Mouse (Mus musculus): ENCODE results near the gene Ubap1l.

Gene Ubap1l

GRCm38 (mm10) chr9:65360641-65361448 lies at the start of gene Ubap1l:
Ubap1l (plus strand) TSS chr9:65361041.
- Histone ChIP-seq H3K36me3 (ENCODE audit: insufficient read depth, low read length) (peaks cover 81% of the 10 kb centered on the region), H3K27me3 (ENCODE audit: insufficient read depth, low read length) (no peaks in the 10 kb centered on the region), H3K4me3 (replicated peaks; ENCODE audit: low read length) (no peak within 1 kb of the TSS), H3K9me3 (ENCODE audit: low read length) (no peaks in the 10 kb centered on the region), H3K4me1 (replicated peaks; ENCODE audit: low read depth, low read length) (peaks cover 16% of the 10 kb centered on the region)
- TF ChIP-seq POU5F1 (IDR thresholded peaks at IDR 0.05; ENCODE audit: borderline replicate concordance, low read length) (no peak), NANOG (IDR thresholded peaks at IDR 0.05; ENCODE audit: borderline replicate concordance, low read length) (no peak), CTCF (conservative IDR thresholded peaks at IDR 0.05; ENCODE audit: low read length) (no peak)

- no peak for TF ChIP-seq POU5F1 (IDR thresholded peaks at IDR 0.05; ENCODE audit: borderline replicate concordance, low read length)
- TF ChIP-seq NANOG (IDR thresholded peaks at IDR 0.05; ENCODE audit: borderline replicate concordance, low read length), result no peak
- no peak for TF ChIP-seq CTCF (conservative IDR thresholded peaks at IDR 0.05; ENCODE audit: low read length)
- Histone ChIP-seq H3K4me1 (replicated peaks; ENCODE audit: low read depth, low read length) (peaks cover 6% of the 10 kb centered on the region), H3K9me3 (ENCODE audit: low read length) (no peaks in the 10 kb centered on the region), H3K27me3 (ENCODE audit: insufficient read depth, low read length) (no peaks in the 10 kb centered on the region), H3K36me3 (ENCODE audit: insufficient read depth, low read length) (peaks cover 62% of the 10 kb centered on the region), H3K4me3 (replicated peaks; ENCODE audit: low read length) (no peak overlapping the region)
Measured at GRCm38 (mm10) chr9:65312669-65313357, 48.0 kb upstream of the Ubap1l start.

DNA sequence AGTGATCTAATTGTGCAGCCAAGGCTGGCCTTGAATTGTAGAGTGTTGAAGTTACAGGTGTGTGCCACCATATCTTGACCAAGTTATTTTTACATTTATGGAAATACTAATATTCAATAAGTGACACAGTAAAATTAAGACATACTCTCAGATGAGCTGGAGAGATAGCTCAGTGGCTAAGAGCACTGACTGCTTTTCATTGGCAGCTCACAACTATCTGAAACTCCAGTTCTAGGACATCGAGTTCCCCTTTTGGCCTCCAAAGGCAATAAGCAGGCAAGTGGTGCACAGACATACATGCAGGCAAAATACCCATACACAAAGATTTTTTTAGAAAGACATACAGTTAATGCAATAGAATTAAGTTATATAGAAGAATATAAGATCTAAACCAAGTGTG lies 47.0 kb upstream of the Ubap1l start:
- H3K36me3 ChIP-seq (ENCODE audit: insufficient read depth, low read length), result peaks cover 62% of the 10 kb centered on the region

GRCm38 (mm10) chr9:65322255-65322900 lies 38.5 kb upstream of the Ubap1l start:
- Histone ChIP-seq H3K4me1 (replicated peaks; ENCODE audit: low read depth, low read length) (peaks cover 5% of the 10 kb centered on the region), H3K36me3 (ENCODE audit: insufficient read depth, low read length) (peaks cover 74% of the 10 kb centered on the region), H3K9me3 (ENCODE audit: low read length) (no peaks in the 10 kb centered on the region), H3K4me3 (replicated peaks; ENCODE audit: low read length) (no peak overlapping the region), H3K27me3 (ENCODE audit: insufficient read depth, low read length) (no peaks in the 10 kb centered on the region)
- no peak for TF ChIP-seq POU5F1 (IDR thresholded peaks at IDR 0.05; ENCODE audit: borderline replicate concordance, low read length)
- no peak for TF ChIP-seq NANOG (IDR thresholded peaks at IDR 0.05; ENCODE audit: borderline replicate concordance, low read length)
- TF ChIP-seq CTCF (conservative IDR thresholded peaks at IDR 0.05; ENCODE audit: low read length), result no peak

More for the DNA sequence above, 47.0 kb upstream of the Ubap1l start:
- TF ChIP-seq CTCF (conservative IDR thresholded peaks at IDR 0.05; ENCODE audit: low read length) (no peak), POU5F1 (IDR thresholded peaks at IDR 0.05; ENCODE audit: borderline replicate concordance, low read length) (no peak), NANOG (IDR thresholded peaks at IDR 0.05; ENCODE audit: borderline replicate concordance, low read length) (no peak)
- Histone ChIP-seq H3K27me3 (ENCODE audit: insufficient read depth, low read length) (no peaks in the 10 kb centered on the region), H3K4me1 (replicated peaks; ENCODE audit: low read depth, low read length) (peaks cover 6% of the 10 kb centered on the region), H3K9me3 (ENCODE audit: low read length) (no peaks in the 10 kb centered on the region), H3K4me3 (replicated peaks; ENCODE audit: low read length) (no peak overlapping the region)

- no peaks in the 10 kb centered on the region for H3K9me3 ChIP-seq (ENCODE audit: low read length)
- peaks cover 12% of the 10 kb centered on the region for H3K4me1 ChIP-seq (replicated peaks; ENCODE audit: low read depth, low read length)
- TF ChIP-seq POU5F1 (IDR thresholded peaks at IDR 0.05; ENCODE audit: borderline replicate concordance, low read length) (no peak), CTCF (conservative IDR thresholded peaks at IDR 0.05; ENCODE audit: low read length) (no peak), NANOG (IDR thresholded peaks at IDR 0.05; ENCODE audit: borderline replicate concordance, low read length) (no peak)
- peaks cover 73% of the 10 kb centered on the region for H3K36me3 ChIP-seq (ENCODE audit: insufficient read depth, low read length)
- no peak overlapping the region for H3K4me3 ChIP-seq (replicated peaks; ENCODE audit: low read length)
- no peaks in the 10 kb centered on the region for H3K27me3 ChIP-seq (ENCODE audit: insufficient read depth, low read length)
Measured at GRCm38 (mm10) chr9:65325971-65326370, 34.9 kb upstream of the Ubap1l start.

- no peak for TF ChIP-seq NANOG (IDR thresholded peaks at IDR 0.05; ENCODE audit: borderline replicate concordance, low read length)
- no peak for TF ChIP-seq CTCF (conservative IDR thresholded peaks at IDR 0.05; ENCODE audit: low read length)
- no peak for TF ChIP-seq POU5F1 (IDR thresholded peaks at IDR 0.05; ENCODE audit: borderline replicate concordance, low read length)
Measured at GRCm38 (mm10) chr9:65327371-65327770, 33.5 kb upstream of the Ubap1l start.

DNA sequence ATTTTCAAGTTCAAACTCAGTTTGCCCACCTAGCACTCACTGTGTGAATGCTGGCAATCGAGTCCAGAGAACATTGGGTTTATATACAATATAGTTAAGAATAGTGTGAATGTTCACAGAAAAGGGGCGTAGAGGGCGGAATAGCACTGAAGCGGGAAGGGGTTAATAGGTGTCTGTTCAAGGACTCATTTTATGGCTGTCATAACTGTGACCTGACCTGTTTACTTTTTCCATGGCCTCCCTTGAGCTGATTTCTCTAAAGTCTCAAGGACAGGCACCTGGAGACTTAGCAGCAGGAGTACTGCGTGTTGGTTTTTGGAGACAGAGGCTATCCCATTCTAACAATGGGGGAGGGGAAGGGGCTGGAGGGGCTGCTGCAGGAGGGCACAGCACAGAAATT lies 26.9 kb upstream of the Ubap1l start:
- Histone ChIP-seq H3K27me3 (ENCODE audit: insufficient read depth, low read length) (peaks cover 27% of the 10 kb centered on the region), H3K9me3 (ENCODE audit: low read length) (no peaks in the 10 kb centered on the region; the same call in 1 of the 2 replicates), H3K4me1 (replicated peaks; ENCODE audit: low read depth, low read length) (peaks cover 14% of the 10 kb centered on the region), H3K36me3 (ENCODE audit: insufficient read depth, low read length) (peaks cover 14% of the 10 kb centered on the region), H3K4me3 (replicated peaks; ENCODE audit: low read length) (no peak overlapping the region)
- TF ChIP-seq CTCF (conservative IDR thresholded peaks at IDR 0.05; ENCODE audit: low read length), result no peak
- no peak for TF ChIP-seq NANOG (IDR thresholded peaks at IDR 0.05; ENCODE audit: borderline replicate concordance, low read length)
- TF ChIP-seq POU5F1 (IDR thresholded peaks at IDR 0.05; ENCODE audit: borderline replicate concordance, low read length), result no peak

More at GRCm38 (mm10) chr9:65327371-65327770, 33.5 kb upstream of the Ubap1l start:
- Histone ChIP-seq H3K9me3 (ENCODE audit: low read length) (no peaks in the 10 kb centered on the region), H3K36me3 (ENCODE audit: insufficient read depth, low read length) (peaks cover 61% of the 10 kb centered on the region), H3K4me3 (replicated peaks; ENCODE audit: low read length) (no peak overlapping the region), H3K4me1 (replicated peaks; ENCODE audit: low read depth, low read length) (peaks cover 18% of the 10 kb centered on the region), H3K27me3 (ENCODE audit: insufficient read depth, low read length) (no peaks in the 10 kb centered on the region)

DNA sequence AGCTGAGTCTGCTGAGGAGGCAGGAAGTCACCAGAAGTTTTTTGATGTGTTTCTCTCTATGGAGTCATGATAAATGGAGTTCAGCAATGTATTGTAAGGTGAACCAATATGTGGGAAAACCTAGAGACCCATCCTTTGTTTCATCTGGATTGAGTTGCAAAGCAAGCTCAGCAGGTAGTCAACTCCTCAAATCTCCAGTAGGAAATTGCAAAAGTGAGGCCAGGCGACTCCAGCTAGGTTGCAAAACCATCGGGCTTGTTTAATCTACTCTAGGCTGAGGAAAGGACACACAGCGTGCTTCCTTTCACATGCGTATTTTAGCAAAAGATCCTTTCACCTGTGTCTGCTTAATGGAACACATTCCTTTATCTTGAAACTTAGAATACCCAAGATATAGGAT lies 21.7 kb upstream of the Ubap1l start:
- H3K9me3 ChIP-seq (ENCODE audit: low read length), result peaks cover 7% of the 10 kb centered on the region; the same call in 1 of the 2 replicates
- H3K4me3 ChIP-seq (replicated peaks; ENCODE audit: low read length), result no peak overlapping the region
- H3K4me1 ChIP-seq (replicated peaks; ENCODE audit: low read depth, low read length), result peaks cover 15% of the 10 kb centered on the region
- peaks cover 27% of the 10 kb centered on the region for H3K27me3 ChIP-seq (ENCODE audit: insufficient read depth, low read length)
- TF ChIP-seq POU5F1 (IDR thresholded peaks at IDR 0.05; ENCODE audit: borderline replicate concordance, low read length), result no peak
- TF ChIP-seq NANOG (IDR thresholded peaks at IDR 0.05; ENCODE audit: borderline replicate concordance, low read length), result peak; percentile 71; the same call in 1 of the 2 replicates
- no peaks in the 10 kb centered on the region for H3K36me3 ChIP-seq (ENCODE audit: insufficient read depth, low read length)

All from E14TG2a.4 (cell line).